Mouse (Mus musculus) neural tube, embryonic 11.5 days (tissue): ENCODE measurements around the gene Nxnl2. TPM values are rescaled to one million over a fixed set of nuclear protein-coding genes. Genes with fewer than 3 reads are reported as not detected.

ENCODE experiments used
- microRNA-seq: library from miRNA; unstranded; fragments of <30 nt; microRNA quantifications from one replicate; pipeline ENCODE4, GENCODE M21; 2016
- polyA plus RNA-seq: library from polyadenylated mRNA; unstranded; fragments of >200 nt; fragmentation: Nextera tagmentation; extraction: Ambion mirVana; gene quantifications from 2 replicates; pipeline ENCODE4 v1.2.1, GENCODE M21; 2014

Nxnl2 gene
- polyA plus RNA-seq, 1 experiment from 2014 or later = 0.50 TPM

Small RNA genes lying within 50 kb of the gene (microRNA-seq; reads per million reads assigned to microRNA genes)
- not detected for gene Gm44341

Other genes starting within 250 kb of the Nxnl2 start
- gene Spin1, start 70.1 kb upstream of the Nxnl2 start, polyA plus RNA-seq = 116 and 117 TPM in 2 replicates
- gene S1pr3, start 237.6 kb downstream of the Nxnl2 start, polyA plus RNA-seq = 52.2 and 55.8 TPM in 2 replicates